Mouse (Mus musculus) brain, embryonic 14.5 days (tissue): ENCODE data around the gene Zfp456.

Experiments used
- CTCF ChIP-seq: fragments of 200-500 bp; IDR thresholded peaks from 2 replicates; pipeline ENCODE4 v1.5.1; 2012; ENCODE audit warnings: inconsistent platforms, mild to moderate bottlenecking, moderate library complexity, borderline replicate concordance; ENCODE audit not compliant: insufficient read depth, insufficient read length; ENCODE audit errors: extremely low read depth
- POLR2A ChIP-seq: fragments of 200-500 bp; IDR thresholded peaks from 2 replicates; pipeline ENCODE4 v1.6.1; 2012; ENCODE audit warnings: mild to moderate bottlenecking, inconsistent platforms, borderline replicate concordance; ENCODE audit not compliant: poor library complexity, insufficient read depth, insufficient read length, severe bottlenecking; ENCODE audit errors: extremely low read depth

DNA sequence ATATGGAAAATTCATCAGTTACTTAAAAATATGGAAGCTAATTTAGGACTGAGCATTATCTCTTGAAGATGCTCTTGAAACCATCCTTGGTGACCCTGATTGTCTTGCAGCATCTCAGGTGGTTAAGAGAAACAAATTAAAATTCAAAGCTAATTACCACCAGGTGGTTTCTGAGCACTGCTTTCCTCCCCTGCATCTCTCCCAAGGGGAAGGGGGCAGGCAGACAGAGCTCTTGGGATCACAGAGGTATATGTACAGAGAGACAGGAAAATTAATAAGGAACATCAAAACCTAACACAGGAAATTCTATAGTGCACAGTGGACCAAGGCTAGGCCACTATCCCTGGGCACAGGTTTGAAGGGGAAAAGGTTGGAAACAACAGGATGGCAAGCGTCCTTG, 42.7 kb downstream of the Zfp456 start:
- TF ChIP-seq CTCF: no peak
- no peak for TF ChIP-seq POLR2A
